Mouse (Mus musculus) Muller cell, postnatal 12 days (primary cell): ENCODE data around the gene 1110051M20Rik.

Source experiments
- DNase-seq: peaks from one replicate; pipeline ENCODE4 v3.0.0-alpha.2; 2015; ENCODE audit errors: inconsistent ontology term

The 1110051M20Rik gene

DNA sequence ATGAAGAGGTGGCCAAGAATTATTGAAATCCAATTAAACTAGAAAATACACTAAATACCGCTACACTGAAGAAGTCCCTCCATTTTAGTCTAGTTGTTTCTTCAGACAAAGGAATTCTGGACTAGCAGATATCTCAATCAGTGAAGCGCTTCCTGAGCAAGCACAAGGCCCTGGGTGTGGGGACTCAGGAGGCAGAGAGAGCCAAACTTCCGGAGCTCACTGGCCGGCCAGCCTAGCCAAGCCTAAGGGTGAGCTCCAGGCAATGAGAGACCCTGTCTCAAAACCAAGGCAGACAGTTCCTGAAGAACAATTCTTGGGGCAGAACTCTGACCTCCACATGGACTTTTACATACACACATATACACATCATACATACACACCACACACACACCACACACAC is 95.6 kb downstream of the 1110051M20Rik start:
- no peak for DNase-seq

- no peak for DNase-seq
Measured at GRCm38 (mm10) chr2:91345644-91346043, 98.9 kb downstream of the 1110051M20Rik start.

GRCm38 (mm10) chr2:91339591-91339990 is 104.9 kb downstream of the 1110051M20Rik start:
- DNase-seq = no peak

GRCm38 (mm10) chr2:91335128-91335527 is 109.4 kb downstream of the 1110051M20Rik start:
- DNase-seq = no peak

DNA sequence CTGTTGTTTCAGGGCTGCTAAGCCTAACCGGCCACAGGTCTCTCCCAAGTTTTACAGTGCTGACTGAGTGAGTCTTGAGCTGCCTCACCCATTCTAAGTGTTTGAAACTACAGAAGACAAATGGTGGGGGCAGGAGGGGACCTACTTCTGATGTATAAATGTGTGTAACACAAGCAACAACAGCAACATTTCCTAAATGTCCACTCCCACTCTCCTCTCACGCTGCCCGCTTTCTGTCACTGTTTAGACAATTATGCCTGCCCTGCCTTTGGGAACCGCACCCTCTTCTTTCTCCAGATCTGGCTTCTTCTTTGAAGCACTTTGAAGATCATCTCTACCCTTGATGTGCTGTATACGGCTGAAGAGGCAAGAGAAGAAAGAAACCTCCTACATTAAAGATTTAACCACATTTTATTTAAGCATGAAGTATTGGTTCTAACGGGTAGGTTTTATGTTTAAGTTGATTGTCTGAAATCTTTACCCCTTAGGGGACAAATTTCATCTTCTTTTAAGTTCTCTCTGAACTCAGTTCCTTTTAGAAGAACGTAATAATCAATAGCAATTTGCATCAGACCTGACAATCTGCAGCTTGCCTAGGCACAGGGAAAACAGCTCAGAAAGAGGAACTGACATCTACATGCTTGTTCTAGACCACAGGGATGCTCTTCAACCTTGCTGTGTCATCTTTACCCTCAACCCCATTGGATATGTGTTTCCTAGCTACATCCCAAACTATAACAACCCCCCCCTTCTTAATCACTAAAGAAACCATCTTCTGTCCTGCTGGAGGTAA is 113.3 kb downstream of the 1110051M20Rik start:
- no peak for DNase-seq

DNA sequence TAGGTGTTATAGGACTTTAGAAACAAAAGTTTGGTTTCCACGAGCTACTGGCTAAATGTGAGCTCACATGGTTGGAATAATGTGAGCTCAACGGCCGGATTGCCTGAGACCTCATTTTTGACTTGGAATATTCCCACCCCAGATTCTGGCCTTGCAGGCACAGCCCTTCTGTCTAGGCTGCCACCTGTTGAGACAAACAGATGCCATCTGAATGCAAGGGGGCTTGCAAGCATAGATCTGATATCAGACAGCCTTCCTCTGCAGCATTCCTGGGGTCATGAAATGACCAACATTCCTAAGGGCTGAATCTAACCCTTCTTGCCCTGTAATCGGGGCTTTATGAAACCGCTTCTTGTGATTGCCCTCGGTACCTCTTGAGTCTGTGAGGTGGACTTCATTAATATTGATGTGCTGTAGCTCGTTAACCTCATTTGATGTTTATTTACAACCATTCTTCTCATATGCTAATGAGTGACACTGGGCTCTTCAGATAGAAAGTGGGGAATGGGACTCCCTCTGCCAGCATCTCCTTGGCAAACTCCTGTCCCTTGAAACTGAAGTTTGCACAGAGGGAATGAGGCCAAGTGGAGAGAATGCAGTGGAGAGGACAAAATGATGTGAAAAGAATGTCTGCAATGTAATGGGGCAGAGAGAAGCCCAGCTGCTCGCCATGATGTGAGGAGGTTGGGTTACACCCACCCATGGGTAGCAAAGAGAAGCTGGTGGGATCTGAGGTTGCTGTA is 114.3 kb downstream of the 1110051M20Rik start:
- peak; percentile 90 for DNase-seq

DNA sequence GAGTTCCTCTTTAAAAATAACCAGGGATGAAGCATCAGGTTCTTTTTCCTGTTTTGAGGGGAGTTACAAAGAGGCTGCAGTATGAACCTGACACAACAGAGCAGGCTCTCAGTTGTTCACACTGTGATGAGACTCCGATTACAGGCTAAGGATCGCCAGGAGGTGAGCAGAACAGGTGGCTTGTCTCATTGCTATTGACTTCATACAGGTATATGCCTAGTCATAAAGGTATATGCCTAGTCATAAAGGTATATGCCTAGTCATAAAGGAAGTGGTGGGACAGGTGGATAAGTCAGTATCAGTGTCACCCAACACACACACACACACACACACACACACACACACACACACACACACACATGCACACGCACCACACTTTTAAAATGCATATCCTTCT is 115.8 kb downstream of the 1110051M20Rik start:
- DNase-seq = no peak

DNA sequence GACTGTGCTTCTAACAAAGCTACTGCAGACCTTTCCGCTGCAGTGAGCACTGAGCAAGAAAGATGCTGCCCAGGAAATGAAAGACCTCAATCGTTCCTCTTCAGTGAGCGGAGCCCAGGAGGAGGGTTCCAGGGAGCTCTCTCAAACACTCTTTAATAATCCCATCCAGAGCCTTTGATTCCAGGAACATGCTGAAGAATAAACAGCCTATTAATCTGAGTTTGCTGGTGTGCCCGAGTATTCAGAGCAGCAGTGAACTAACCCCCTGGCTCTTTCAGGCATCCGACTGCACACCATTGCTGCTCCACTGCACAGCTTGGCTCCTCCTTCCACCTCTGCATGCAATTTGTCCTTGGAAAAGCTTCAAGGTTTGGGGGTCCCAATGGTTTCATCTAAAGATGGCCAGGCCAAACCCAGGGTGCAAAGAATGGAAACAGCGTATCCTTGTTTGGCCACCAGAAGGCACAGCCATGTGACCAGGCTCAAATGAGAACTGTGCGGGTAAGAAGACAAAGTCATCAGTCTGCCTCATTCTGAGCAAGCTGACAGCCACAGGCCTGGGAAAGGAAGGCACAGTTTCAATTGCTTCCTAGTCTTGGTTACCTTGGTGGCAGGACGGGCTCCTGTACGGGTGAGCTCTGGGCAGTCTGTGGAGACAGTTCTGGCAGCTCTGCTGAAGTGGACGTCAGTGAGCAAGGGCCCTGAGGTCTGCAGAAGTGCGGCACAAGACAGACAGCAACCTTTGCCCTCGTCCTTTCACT is 116.4 kb downstream of the 1110051M20Rik start:
- DNase-seq = peak; percentile 65

DNA sequence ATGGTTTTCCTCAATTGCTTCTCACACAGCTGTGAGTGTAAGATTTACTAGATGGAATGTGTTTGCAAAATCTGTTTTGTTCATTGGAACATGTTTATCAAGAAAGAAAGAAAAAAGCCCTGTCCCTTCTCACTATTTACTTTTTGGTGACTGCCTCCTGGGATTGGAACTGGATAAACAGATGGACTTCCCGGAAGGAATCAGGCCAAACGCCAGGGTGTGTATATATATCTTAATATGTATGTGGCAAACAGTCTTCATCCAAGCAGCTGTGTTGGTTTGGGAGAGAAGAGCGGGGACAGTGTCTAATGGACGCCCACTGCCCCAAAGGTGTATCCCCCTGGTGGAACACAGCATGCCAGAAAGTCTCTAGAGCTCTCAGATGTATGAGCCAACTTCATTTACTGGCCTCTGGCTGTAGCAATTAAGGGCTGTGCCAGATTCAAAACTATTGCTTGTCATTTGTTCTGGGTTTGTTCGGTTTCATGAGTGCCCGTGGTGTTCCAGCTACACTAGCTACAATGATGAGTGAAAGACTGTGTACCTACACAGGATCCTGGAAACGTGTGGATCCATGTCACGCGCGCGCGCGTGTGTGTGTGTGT is 117.7 kb downstream of the 1110051M20Rik start:
- peak; percentile 33 for DNase-seq

DNA sequence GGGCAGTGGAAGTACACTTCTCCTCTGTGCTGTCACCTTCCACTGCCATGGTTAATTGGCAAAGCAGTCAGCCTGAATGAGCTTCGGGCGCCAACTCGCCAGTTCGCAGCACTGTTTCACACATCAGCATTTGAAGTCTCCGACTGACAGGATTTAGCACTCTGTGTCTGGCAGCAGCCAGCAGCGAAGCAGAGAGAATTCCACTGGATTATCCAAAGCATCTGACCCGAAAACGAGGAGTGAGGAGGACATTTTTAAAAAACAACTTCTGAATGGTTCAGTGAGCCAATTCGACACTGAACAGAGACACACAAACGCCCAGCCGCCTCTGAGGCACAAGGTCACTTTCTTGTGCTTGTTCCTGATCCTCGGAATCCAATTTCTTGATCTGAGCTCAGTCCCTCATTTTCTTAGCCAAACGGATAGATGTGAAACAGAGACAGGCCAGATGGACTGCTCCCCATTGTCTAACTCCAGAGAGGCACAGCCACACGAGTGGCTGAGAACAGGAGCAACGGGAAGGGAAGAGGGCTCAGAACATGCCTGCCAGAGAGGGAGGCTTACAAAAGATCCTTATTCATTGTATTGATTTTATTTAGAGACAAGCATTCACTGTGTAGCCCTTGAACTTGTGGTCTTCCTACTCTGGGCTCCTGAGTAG is 119.6 kb downstream of the 1110051M20Rik start:
- DNase-seq = peak; percentile 80

GRCm38 (mm10) chr2:91324346-91324745 is 120.2 kb downstream of the 1110051M20Rik start:
- DNase-seq = no peak

- no peak for DNase-seq
Measured at GRCm38 (mm10) chr2:91322490-91322889, 122.0 kb downstream of the 1110051M20Rik start.

- no peak for DNase-seq
Measured at GRCm38 (mm10) chr2:91321923-91322322, 122.6 kb downstream of the 1110051M20Rik start.

GRCm38 (mm10) chr2:91320559-91321529 is 123.7 kb downstream of the 1110051M20Rik start:
- no peak for DNase-seq

GRCm38 (mm10) chr2:91314184-91314583 is 130.3 kb downstream of the 1110051M20Rik start:
- no peak for DNase-seq

GRCm38 (mm10) chr2:91312578-91313311 is 131.8 kb downstream of the 1110051M20Rik start:
- peak; percentile 84 for DNase-seq

DNA sequence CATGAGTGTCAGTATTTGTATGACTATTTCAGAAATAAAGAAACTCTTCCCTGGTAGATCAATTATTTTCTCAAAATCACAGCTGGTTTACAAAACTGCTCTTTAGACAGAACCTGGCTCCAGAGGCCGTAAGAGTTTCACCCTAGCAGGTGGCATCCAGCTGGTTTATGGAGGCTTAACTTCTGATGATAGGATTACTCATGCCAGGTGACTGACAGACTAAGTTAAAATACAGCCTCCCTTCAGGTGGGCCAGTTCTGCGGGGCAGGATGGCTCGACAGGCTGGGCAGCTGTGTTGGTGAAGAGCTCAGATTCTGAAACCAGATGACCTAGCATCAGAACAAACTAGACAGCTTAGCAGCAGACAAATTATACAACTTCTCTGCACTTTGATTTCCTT is 135.0 kb downstream of the 1110051M20Rik start:
- no peak for DNase-seq

- DNase-seq = no peak
Measured at GRCm38 (mm10) chr2:91308680-91309079, 135.8 kb downstream of the 1110051M20Rik start.

DNA sequence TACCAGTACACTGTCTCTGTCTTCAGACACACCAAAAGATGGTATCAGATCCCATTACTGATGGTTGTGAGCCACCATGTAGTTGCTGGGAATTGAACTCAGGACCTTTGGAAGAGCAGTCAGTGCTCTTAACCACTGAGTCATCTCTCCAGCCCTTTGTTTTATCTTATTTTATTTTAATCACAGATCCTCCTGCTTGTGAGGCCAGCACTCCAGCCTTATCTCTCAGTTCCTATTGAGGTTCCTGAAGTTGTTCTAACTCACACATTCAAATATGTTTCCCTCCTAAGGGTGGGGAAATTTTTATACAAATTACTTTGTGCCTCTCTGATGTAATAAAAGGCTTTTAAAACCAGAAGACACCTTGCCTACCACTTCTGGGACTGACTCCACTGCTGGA is 137.9 kb downstream of the 1110051M20Rik start:
- no peak for DNase-seq
